Mouse (Mus musculus) CH12.LX (cell line): Measurements from ENCODE around the gene Akap12. TPM values are rescaled to one million over a fixed set of nuclear protein-coding genes. Genes with fewer than 3 reads are reported as not detected.

Experiments used
- DNase-seq: peaks from one replicate; pipeline ENCODE4 v3.0.0-alpha.2; 2013; ENCODE audit errors: extremely low read depth
- H3K27ac ChIP-seq: 2 replicates; pipeline ENCODE4 v1.5.1; 2012; ENCODE audit warnings: low read depth, mild to moderate bottlenecking, control low read depth, moderate library complexity; ENCODE audit not compliant: insufficient read depth
- H3K27me3 ChIP-seq: replicated peaks from 2 replicates; pipeline ENCODE3; 2012; ENCODE audit warnings: inconsistent platforms
- H3K36me3 ChIP-seq, 2 experiments: replicated peaks in 1 of 2; 2 replicates each; pipeline versions ENCODE3 to v1.6.1; 2012; ENCODE audit warnings: inconsistent platforms in 1 of 2, low read length in 1 of 2, mild to moderate bottlenecking in 1 of 2, mixed read lengths in 1 of 2, moderate library complexity in 1 of 2; ENCODE audit not compliant: control insufficient read depth in 1 of 2, insufficient read depth in 1 of 2
- H3K4me1 ChIP-seq, 2 experiments: 2 replicates each; pipeline ENCODE4 v1.6.1; 2012; ENCODE audit warnings: inconsistent platforms in 1 of 2, moderate library complexity in 1 of 2; ENCODE audit not compliant: insufficient read depth in 2 of 2, control insufficient read depth in 1 of 2
- H3K4me2 ChIP-seq: 2 replicates; pipeline ENCODE4 v1.6.1; 2012; ENCODE audit warnings: low read depth, mild to moderate bottlenecking, control low read depth; ENCODE audit not compliant: poor library complexity, insufficient read depth, severe bottlenecking
- H3K4me3 ChIP-seq, 3 experiments: fragments of 150-350 bp in 1 of 3; sonication (generic) in 1 of 3; replicated peaks in 1 of 3; 2 replicates each; pipeline versions ENCODE3 to v1.5.1; 2011 to 2012; ENCODE audit warnings: low read depth in 2 of 3, low read length in 2 of 3, mild to moderate bottlenecking in 2 of 3, moderate library complexity in 2 of 3, control low read depth in 1 of 3, improper control_type of control experiment in 1 of 3, inconsistent platforms in 1 of 3, mixed read lengths in 1 of 3; ENCODE audit not compliant: poor library complexity in 1 of 3
- H3K79me2 ChIP-seq: replicated peaks from 2 replicates; pipeline ENCODE4 v1.6.1; 2012; ENCODE audit warnings: mild to moderate bottlenecking, moderate library complexity; ENCODE audit not compliant: control insufficient read depth, poor library complexity, insufficient read depth, severe bottlenecking; ENCODE audit errors: extremely low read depth
- H3K9ac ChIP-seq: 2 replicates; pipeline ENCODE4 v1.6.1; 2012; ENCODE audit warnings: low read depth, mild to moderate bottlenecking, control low read depth, moderate library complexity; ENCODE audit not compliant: insufficient read depth
- H3K9me3 ChIP-seq: replicated peaks from 2 replicates; pipeline ENCODE3; 2012; ENCODE audit warnings: low read length, inconsistent platforms, mixed read lengths
- BHLHE40 ChIP-seq: IDR thresholded peaks from 2 replicates; pipeline ENCODE4 v1.6.1; 2011; ENCODE audit warnings: mild to moderate bottlenecking, low read depth, low read length, improper control_type of control experiment
- CHD1 ChIP-seq: IDR thresholded peaks from 2 replicates; pipeline ENCODE4 v1.6.1; 2012; ENCODE audit warnings: low read depth, low read length, improper control_type of control experiment, inconsistent platforms
- CHD2 ChIP-seq: IDR thresholded peaks from 2 replicates; pipeline ENCODE4 v1.6.1; 2011; ENCODE audit warnings: low read length, improper control_type of control experiment
- CTCF ChIP-seq, 2 experiments: IDR thresholded peaks in 1 of 2; conservative IDR thresholded peaks in 1 of 2; 2 replicates each; pipeline ENCODE4 v1.5.1; 2011 to 2012; ENCODE audit warnings: low read depth in 2 of 2, low read length in 2 of 2, improper control_type of control experiment in 1 of 2, inconsistent platforms in 1 of 2, mild to moderate bottlenecking in 1 of 2, moderate library complexity in 1 of 2
- E2F4 ChIP-seq: IDR thresholded peaks from 2 replicates; pipeline ENCODE4 v1.6.1; 2011; ENCODE audit warnings: low read depth, low read length, improper control_type of control experiment; ENCODE audit not compliant: insufficient replicate concordance
- ETS1 ChIP-seq: conservative IDR thresholded peaks from 2 replicates; pipeline ENCODE4 v1.6.1; 2012; ENCODE audit warnings: low read depth, mild to moderate bottlenecking, inconsistent platforms, low read length, improper control_type of control experiment, moderate library complexity
- GABPA ChIP-seq: IDR thresholded peaks from 2 replicates; pipeline ENCODE4 v1.6.1; 2012; ENCODE audit warnings: low read depth, low read length, improper control_type of control experiment, inconsistent platforms; ENCODE audit not compliant: insufficient replicate concordance
- HCFC1 ChIP-seq: IDR thresholded peaks from 2 replicates; pipeline ENCODE4 v1.6.1; 2012; ENCODE audit warnings: low read depth, mild to moderate bottlenecking, inconsistent platforms, low read length, improper control_type of control experiment
- JUN ChIP-seq: IDR thresholded peaks from 2 replicates; pipeline ENCODE4 v1.6.1; 2011; ENCODE audit warnings: low read depth, mild to moderate bottlenecking, low read length, improper control_type of control experiment, moderate library complexity; ENCODE audit not compliant: insufficient read depth
- JUND ChIP-seq: conservative IDR thresholded peaks from 2 replicates; pipeline ENCODE4 v1.6.1; 2011; ENCODE audit warnings: low read depth, low read length, improper control_type of control experiment
- KAT2A ChIP-seq: IDR thresholded peaks from 2 replicates; pipeline ENCODE4 v1.6.1; 2012; ENCODE audit warnings: low read length, improper control_type of control experiment, inconsistent platforms; ENCODE audit not compliant: insufficient replicate concordance
- MAX ChIP-seq: IDR thresholded peaks from 2 replicates; pipeline ENCODE4 v1.6.1; 2011; ENCODE audit warnings: low read length, improper control_type of control experiment
- MAZ ChIP-seq: IDR thresholded peaks from 2 replicates; pipeline ENCODE4 v1.6.1; 2012; ENCODE audit warnings: low read depth, mild to moderate bottlenecking, inconsistent platforms, low read length, improper control_type of control experiment, moderate library complexity
- MEF2A ChIP-seq: IDR thresholded peaks from 2 replicates; pipeline ENCODE4 v1.6.1; 2014; ENCODE audit warnings: low read depth, mild to moderate bottlenecking, inconsistent platforms, low read length, improper control_type of control experiment, borderline replicate concordance
- NRF1 ChIP-seq: IDR thresholded peaks from 2 replicates; pipeline ENCODE4 v1.6.1; 2014; ENCODE audit warnings: low read depth, mild to moderate bottlenecking, inconsistent platforms, low read length, improper control_type of control experiment, moderate library complexity
- RCOR1 ChIP-seq: conservative IDR thresholded peaks from 2 replicates; pipeline ENCODE4 v1.6.1; 2012; ENCODE audit warnings: low read depth, mild to moderate bottlenecking, inconsistent platforms, low read length, improper control_type of control experiment
- SMC3 ChIP-seq: IDR thresholded peaks from 2 replicates; pipeline ENCODE4 v1.6.1; 2011; ENCODE audit warnings: low read depth, low read length, improper control_type of control experiment
- TCF12 ChIP-seq: IDR thresholded peaks from 2 replicates; pipeline ENCODE4 v1.6.1; 2014; ENCODE audit warnings: low read depth, mild to moderate bottlenecking, inconsistent platforms, low read length, improper control_type of control experiment
- UBTF ChIP-seq: IDR thresholded peaks from 2 replicates; pipeline ENCODE4 v1.6.1; 2012; ENCODE audit warnings: low read depth, mild to moderate bottlenecking, inconsistent platforms, low read length, improper control_type of control experiment, moderate library complexity
- USF1 ChIP-seq: IDR thresholded peaks from 2 replicates; pipeline ENCODE4 v1.6.1; 2014; ENCODE audit warnings: low read depth, mild to moderate bottlenecking, inconsistent platforms, low read length, improper control_type of control experiment
- USF2 ChIP-seq: conservative IDR thresholded peaks from 2 replicates; pipeline ENCODE4 v1.6.1; 2011; ENCODE audit warnings: low read depth, low read length, improper control_type of control experiment
- ZC3H11A ChIP-seq: IDR thresholded peaks from 2 replicates; pipeline ENCODE4 v1.6.1; 2012; ENCODE audit warnings: low read depth, mild to moderate bottlenecking, inconsistent platforms, low read length, improper control_type of control experiment
- ZKSCAN1 ChIP-seq: IDR thresholded peaks from 2 replicates; pipeline ENCODE4 v1.6.1; 2012; ENCODE audit warnings: low read depth, inconsistent platforms, low read length, improper control_type of control experiment, borderline replicate concordance
- ZNF384 ChIP-seq: IDR thresholded peaks from 2 replicates; pipeline ENCODE4 v1.6.1; 2012; ENCODE audit warnings: low read depth, low read length, improper control_type of control experiment, inconsistent platforms
- dilution Hi-C: fragments of 300-500 bp; cut with MboI; formaldehyde crosslinking; loops from 2 replicates; pipeline ENCODE4 v1.14.3; 2020; ENCODE audit warnings: low sequenced_read_pairs; ENCODE audit not compliant: extremely low pct_unique_long_range_greater_than_20kb, extremely low pct_ligation_motif_present
- in situ Hi-C: fragments of 300-500 bp; cut with MboI; formaldehyde crosslinking; loops from 3 replicates; pipeline ENCODE4 v1.14.3; 2019; ENCODE audit warnings: low sequenced_read_pairs, low pct_ligation_motif_present, low pct_unique_long_range_greater_than_20kb, mixed read lengths
- polyA plus RNA-seq: library from polyadenylated mRNA; unstranded; fragments of >175 nt; gene quantifications from 2 replicates; pipeline ENCODE4 v1.2.1, GENCODE M21; 2012; ENCODE audit warnings: low read depth; ENCODE audit not compliant: insufficient read length
- total RNA-seq, 2 experiments: library from RNA; depleted of rRNA; stranded (reverse); fragments of 300-350 nt in 1 of 2; fragments of >200 nt in 1 of 2; gene quantifications; 2 replicates each; pipeline ENCODE4 v1.2.3; 2012 to 2014

Gene Akap12
- total and polyA plus RNA-seq, 3 experiments: 0.51 to 3.1 (median 1.7) TPM

DNA sequence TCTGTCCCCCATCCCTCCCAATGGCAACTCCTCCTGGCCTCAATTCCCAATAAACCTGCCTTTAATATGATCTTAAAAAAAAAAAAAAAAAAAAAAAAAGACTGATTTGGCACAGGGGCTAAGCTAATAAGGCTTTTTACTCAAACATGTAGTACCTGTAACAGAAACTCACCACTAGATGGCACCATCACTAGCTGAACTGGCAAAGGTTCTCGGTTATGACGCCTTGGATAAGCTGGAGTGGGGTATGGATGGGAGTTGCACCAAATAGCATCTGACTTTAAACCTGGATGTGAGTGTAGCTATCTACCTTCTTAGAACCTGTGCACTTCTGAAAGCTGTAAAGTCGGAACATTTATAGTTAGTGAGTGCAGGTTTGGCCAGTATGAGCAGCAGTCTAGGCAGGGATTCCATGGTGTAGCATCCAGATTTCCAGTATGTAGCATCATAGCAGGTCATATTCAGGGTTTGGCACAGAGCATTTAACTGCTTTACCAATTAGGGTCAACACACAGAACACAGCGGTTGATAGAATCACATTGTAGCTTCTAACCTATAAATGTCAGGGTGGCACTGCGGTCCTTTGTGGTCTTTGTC, 138.8 kb downstream of the Akap12 start (continued):
- TF ChIP-seq ZC3H11A: no peak
- no peak for TF ChIP-seq USF2
- no peak for TF ChIP-seq NRF1
- no peak for TF ChIP-seq TCF12
- TF ChIP-seq UBTF: no peak
- no peak for TF ChIP-seq CHD1
- TF ChIP-seq ETS1: no peak
- no peak for TF ChIP-seq CHD2
- TF ChIP-seq KAT2A: no peak
- TF ChIP-seq JUN: no peak
- TF ChIP-seq ZNF384: peak; percentile 65
- no peak for TF ChIP-seq BHLHE40
- TF ChIP-seq MEF2A: no peak
- TF ChIP-seq MAX: no peak
- no peak for TF ChIP-seq E2F4
- peak; percentile 72 to 80 for TF ChIP-seq CTCF (conservative IDR thresholded peaks at IDR 0.05 in 1 of 2, IDR thresholded peaks at IDR 0.05 in 1 of 2; ENCODE audit: low read depth in 2 of 2, low read length in 2 of 2)
- TF ChIP-seq RCOR1: no peak
- TF ChIP-seq, all 38 proteins: peak for 4

GRCm38 (mm10) chr10:4405511-4405910, 139.3 kb downstream of the Akap12 start:
- DNase-seq: no peak
- Histone ChIP-seq H3K4me3 (no peak overlapping the region), H3K4me2 (no peak overlapping the region), H3K9ac (no peak overlapping the region), H3K36me3 (peaks cover 55 to 93% of the 10 kb centered on the region in 2 experiments), H3K27me3 (no peaks in the 10 kb centered on the region), H3K4me1 (peaks cover 0 to 14% of the 10 kb centered on the region in 2 experiments; a peak in 2 of 4 replicates), H3K9me3 (no peaks in the 10 kb centered on the region), H3K79me2 (no peaks in the 10 kb centered on the region), H3K27ac (no peak overlapping the region)
- dilution Hi-C loops (no loop called here), in situ Hi-C loops (loop anchor here (25.0 kb wide), 1 partner anchor 757 kb away; no protein-coding TSS in a partner anchor)
- no peak for TF ChIP-seq ZKSCAN1
- no peak for TF ChIP-seq UBTF
- no peak for TF ChIP-seq USF1
- no peak for TF ChIP-seq NRF1
- TF ChIP-seq KAT2A: no peak
- TF ChIP-seq MAZ: no peak
- no peak for TF ChIP-seq ZC3H11A
- TF ChIP-seq CHD2: no peak
- TF ChIP-seq GABPA: no peak
- TF ChIP-seq JUND: no peak
- no peak for TF ChIP-seq HCFC1
- no peak for TF ChIP-seq SMC3
